Mouse (Mus musculus): ENCODE results near the gene Sbk2.
A peak's percentile ranks its signal among the peaks of the same experiment; 100 is the strongest.
"Not testable (repeated sequence)": the region's sequence is repeated elsewhere in the genome, so short reads cannot be mapped to it uniquely, and the experiment has no call there.

Sbk2 gene

DNA sequence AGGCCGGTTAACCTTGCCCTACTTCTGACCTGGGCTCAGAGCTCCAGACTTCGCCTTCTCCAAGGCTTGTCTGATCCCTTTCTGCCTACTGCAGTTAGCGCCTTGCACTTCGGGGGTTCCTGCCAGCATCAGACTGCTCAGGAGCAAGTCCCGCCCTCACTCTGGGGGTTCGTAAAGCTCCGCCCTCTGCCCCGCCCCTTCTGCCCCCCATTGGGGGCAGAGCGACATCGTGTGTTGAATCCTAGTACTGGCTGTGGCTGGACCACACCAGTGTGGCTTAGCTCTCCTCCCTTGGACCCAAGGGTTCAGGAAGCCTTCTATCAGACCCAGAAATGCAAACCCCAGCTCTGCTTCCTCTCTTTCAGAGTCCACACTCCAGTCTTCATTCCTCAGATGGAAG is at the start of gene Sbk2:
Sbk2 (minus strand) TSS at position 135 of the 400 bp plus-strand sequence.
- DNase-seq (ENCODE audit: low spot score in 2 of 2): peak; percentile 70 to 81

DNA sequence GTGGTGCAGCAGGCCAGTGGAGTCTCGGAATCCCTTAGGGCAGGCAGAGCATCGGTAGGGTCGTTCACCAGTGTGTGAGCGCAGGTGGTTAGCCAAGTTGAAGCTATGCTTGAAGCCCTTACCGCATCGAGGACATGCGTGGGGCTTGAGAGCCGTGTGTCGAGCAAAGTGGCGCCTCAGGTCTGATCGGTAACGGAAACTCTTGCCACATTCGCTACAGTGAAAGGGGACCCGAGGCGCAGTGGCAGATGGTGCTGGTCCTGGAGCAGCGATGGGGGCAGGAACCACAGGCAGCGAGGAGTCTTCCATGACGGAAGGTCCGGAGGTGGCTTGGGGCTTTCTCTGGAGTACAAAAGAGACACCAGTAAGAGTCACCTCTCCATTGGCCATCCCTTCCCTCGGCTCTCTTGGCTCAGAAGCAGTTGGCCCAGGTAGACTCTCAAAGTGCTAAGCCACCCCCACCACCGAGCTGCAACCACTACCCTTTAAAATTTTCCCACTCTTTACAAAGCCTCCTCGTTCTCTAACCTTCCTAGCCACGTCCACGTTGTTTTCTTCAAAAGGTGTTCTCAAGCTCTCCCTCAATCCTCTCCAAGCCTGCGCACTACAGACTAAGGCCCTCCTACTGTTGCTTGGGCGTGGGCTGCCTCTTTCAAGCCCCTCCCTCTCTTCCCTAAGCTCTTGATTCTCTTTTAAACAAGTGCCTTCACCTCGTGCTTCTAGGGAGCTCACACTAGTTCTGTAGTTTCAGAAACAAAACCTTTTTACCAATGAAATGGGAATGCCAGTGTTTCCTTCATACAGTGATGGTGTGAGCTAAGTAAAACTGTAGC is 48.7 kb upstream of the Sbk2 start:
- DNase-seq (ENCODE audit: low spot score in 2 of 2): no peak

DNA sequence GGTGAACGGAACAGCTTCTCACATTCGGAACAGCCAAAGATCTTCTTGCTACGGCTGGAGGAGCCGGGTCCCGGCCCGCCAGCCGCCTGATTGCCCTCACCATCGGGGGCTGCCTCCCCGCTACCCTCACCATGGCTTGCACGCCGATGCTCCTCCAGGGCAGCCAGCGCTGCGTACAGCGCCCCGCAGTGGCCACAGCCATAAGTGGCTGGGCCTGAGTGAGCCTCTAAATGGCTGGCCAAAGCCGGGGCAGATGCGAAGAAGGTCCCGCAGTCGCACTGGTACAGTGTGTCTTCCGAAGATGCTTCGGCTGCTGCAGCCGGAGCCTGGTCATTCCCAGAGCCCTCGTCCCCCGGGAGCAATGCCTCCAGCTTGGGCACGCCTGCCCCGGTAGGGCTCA is 44.0 kb upstream of the Sbk2 start:
- DNase-seq (ENCODE audit: low spot score in 2 of 2): no peak

DNA sequence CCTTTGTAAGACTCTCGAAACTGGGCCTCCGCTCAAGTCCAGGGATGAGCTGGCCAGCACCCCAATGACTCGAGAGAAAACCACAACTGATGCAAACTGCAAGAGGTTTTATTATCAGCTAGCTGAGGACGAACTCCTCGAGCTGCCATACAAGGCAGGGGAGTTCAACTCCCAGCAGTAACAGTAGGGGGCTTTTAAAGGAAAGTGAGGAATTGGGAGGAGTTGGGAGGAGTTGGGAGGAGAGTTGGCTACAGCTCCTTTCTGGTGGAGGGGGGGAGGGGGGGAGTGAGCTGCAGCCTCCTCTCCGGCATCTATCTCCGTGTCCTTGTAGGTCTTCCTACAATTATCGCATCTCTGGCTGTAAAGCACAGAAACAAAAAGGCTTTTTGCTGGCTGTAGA is 38.7 kb upstream of the Sbk2 start:
- DNase-seq (ENCODE audit: low spot score in 2 of 2): not testable (repeated sequence)

DNA sequence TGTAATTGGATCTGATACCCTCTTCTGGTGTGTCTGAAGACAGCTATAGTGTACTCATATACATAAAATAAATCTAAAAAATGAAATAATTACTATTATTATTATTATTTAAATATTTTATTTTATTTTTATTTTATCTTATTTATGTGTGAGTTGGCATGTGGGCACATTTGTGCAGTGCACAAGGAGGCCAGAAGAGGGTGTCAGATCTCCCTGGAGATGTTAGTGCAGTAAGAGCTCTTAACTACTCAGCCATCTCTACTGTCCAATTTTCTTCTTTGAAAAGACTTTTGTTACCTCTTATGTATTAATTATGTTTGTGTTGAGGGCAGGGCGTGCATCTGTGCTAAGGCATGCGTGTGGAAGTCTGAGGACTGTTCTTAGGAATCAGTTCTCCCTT is 35.7 kb upstream of the Sbk2 start:
- no peak for DNase-seq (ENCODE audit: low spot score in 2 of 2)

DNA sequence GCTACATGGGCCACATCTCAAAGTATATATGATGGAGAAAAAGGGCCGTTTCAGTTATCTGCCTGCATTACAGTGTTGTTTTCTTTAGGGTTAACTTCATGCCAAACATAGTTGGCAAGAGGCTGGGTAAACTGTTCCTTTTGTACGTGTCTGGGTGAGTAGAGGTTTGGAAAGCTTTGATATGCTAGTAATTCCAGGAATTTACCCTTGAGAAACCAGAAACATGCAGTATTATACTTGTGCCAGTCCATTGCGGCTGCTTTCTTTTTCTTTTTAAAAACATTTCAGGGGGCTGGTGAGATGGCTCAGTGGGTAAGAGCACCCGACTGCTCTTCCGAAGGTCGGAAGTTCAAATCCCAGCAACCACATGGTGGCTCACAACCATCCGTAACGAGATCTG is 32.7 kb upstream of the Sbk2 start:
- DNase-seq (ENCODE audit: low spot score in 2 of 2): no peak

DNA sequence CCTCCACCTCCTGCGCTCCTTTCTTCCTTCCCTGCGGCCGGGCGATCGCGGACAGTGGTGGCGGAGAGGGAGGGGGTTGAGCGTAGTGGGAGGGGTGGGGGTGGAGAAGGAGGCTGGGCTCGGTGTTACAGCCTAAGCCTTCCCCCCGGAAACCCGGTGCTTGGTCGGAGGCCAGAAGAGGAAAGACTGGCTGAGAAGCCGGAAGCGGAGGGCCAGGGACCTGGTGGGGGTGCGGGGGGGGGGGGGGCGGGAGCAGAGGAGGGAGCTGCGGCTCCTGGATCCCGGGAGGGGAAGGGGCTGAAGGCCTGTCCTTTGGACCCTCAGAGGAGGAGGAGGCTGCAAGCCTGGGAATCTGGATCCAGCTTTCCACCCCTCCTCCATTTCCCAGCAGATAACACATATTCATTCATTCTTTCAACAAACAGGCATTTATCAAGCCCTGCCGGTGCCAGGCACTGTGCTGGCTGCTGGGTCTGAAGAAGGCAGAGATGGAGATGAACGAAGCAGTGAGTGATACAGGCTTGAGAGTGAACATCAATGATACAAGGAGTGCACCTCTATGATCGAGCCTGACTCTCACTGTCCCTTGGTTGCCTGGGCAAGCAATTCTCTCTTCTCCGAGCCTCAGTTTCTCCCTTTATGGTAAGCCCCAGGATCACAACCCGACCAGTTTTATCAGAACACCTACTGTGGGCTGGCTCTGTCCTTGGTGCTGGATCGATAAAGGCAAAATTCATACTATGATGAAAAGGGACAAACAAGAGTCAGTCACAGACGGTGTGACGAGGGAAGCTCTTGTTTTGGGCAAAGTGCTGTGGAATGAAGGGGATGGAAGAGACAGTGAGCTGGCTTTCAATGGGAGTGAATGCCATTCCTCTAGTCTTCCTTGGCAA is 32.0 kb upstream of the Sbk2 start, which contains the start of gene Zfp579:
Zfp579 (minus strand) TSS at position 156 of the 893 bp plus-strand sequence.
- DNase-seq (ENCODE audit: low spot score in 2 of 2): peak; percentile 83 to 84

DNA sequence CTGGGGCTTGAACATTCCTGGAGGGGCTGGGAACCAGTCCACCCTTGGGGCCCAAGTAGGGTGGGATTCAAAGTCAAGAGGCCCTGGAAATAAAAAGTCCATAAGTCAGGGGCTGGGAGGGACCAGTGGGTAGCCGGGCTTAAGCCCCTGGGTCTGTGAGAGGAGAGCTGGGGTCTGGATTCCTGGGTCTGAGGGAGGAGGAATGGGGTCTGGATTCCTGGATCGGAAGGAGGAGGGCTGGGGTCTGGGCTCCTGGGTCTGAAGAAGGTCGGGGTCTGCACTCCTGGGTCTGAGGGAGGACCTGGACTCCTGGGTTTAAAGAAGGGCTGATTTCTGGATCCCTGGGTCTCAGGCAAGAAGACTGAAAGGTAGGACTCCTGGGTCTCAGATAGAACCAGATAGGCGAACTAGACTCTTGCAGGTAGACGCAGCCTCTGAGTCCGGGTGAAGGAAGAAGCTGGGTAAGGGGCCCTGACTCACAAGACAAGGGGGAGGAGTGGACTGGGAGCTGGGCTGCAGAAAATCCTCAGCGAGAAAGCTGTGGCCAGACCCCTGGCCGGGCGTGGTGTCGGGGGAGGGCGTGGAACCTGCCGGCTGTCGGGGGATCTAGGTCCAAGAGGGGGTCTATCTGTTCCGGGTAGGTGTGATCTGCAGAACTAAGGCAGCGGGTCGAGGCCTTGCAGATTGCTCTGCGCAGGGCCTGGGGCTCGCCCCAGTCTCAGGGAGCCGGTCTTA is 31.2 kb upstream of the Sbk2 start:
- DNase-seq (ENCODE audit: low spot score in 2 of 2): no peak

DNA sequence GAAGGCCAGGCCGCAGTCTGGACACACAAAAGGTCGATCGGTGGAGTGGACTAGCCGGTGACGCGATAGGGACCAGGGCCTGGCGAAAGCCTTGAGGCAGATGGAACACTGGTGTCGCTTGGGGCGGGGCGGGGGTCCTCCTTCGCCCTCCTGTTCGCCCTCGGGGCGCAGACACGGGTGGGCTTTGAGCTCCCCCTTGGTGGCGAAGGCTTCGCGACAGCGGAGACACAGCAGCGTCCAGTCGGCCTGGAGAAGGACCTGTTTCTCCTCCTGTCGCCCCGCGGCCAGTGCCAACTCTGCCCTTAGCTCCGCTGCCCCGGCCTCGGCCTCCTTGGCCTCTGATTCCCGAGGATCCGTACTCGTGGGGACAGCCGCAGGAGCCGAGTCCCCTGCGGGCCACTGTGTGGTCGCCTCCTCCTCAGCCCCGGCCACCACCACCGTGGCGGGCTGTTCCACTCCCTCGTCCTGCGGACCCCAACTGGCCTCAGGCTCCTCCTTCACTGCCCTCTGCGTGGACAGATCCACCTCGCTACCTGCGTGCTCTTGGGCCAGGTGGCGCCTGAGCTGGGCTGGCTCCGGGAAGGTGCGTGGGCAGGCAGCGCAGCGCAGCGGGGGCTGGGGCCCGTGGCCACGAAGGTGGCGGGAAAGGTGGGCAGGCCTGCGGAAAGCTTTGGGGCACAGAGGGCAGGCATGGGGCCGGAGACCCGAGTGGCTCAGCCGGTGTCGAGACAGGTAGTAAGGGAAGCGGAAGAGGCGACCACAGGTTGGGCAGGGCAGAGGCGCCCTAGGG is 30.0 kb upstream of the Sbk2 start:
- no peak for DNase-seq (ENCODE audit: low spot score in 2 of 2)

DNA sequence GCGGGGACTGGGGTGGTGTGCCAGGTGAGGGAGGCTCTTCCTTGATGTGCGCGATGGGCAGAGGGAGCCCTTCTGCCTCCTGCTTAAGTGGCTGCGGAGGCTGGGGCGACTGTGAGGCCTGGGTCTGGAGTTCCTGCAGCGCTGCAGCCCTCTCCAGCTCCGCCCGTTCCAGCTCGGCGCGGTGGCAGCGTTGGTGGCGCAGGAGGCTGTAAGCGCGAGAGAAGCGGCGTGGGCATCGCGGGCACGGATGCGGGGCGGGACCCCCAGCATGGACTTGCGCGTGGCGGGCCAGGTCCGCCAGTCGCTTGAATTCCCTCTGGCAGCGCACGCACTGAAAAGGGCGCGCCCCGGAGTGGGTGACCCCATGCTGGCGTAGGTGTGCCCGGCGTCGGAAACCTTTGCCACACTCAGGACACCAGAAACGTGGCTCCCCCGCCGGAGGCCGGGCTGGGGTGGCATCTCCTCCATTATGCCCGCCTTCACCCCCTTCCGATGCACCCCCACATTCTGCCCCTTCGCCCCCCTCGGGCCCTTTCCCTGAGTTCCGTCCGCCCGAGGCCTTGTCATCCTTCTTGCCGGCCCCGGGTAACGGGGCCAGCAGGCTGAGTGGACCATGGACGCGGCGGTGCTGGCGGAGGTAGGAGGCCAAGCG is 29.3 kb upstream of the Sbk2 start:
- no peak for DNase-seq (ENCODE audit: low spot score in 2 of 2)

DNA sequence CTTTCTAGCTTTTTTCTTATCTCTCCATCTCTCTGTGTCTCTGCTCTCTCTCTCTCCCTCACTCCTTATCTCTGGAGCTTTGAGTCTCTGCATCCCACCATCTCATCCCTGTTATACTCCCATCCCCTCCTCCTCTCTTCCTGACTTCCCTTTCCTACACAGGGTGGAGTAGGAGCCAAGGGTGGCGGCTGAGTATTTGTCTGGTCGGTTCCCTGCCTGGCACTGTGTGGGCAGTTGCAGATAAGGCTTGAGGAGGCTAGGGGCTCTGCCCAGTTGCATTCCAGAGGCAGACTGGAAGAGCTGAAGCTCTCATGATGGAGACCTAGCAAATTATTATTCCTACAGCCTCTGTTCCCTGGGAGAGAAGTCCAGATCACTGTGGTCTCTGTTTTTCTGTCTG is 24.0 kb upstream of the Sbk2 start:
- DNase-seq (ENCODE audit: low spot score in 2 of 2): no peak

DNA sequence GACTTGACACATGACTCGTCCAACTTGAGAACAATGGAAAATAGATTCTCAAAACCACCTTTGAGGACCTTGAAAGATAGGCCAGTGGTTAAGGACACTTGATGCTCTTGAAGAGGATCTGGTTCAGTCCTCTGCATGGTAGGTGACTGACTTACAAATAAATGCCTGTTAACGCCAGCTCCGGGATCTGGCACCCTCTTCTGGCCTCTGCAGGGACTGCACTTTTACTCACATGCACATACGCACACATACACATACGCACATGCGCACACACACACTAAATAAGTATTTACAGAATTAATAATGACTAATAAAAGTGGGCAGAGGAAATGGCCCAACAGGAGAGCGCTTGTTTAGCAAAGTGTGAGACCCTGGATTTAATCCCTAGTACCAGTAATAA is 12.6 kb upstream of the Sbk2 start:
- no peak for DNase-seq (ENCODE audit: low spot score in 2 of 2)

DNA sequence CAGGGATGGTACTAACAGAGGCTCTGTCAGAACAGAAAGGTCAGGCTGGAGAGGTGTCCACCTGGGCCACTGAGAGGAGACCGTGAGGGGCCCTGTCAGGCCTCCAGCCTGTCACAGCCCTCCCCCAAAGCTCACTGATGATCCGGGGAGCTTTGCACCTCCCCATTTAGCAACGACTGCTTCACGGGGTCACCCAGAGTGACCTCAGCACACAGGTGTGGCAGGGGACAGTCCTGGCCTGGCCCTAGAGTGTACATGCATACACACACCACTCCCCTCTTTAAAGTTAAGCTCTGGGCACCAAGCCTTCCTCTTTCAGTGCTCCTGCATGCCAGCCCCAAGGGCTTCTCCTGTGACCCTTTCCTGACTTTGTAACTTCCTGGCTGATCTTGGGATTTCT is 11.2 kb upstream of the Sbk2 start:
- DNase-seq (ENCODE audit: low spot score in 2 of 2): no peak

DNA sequence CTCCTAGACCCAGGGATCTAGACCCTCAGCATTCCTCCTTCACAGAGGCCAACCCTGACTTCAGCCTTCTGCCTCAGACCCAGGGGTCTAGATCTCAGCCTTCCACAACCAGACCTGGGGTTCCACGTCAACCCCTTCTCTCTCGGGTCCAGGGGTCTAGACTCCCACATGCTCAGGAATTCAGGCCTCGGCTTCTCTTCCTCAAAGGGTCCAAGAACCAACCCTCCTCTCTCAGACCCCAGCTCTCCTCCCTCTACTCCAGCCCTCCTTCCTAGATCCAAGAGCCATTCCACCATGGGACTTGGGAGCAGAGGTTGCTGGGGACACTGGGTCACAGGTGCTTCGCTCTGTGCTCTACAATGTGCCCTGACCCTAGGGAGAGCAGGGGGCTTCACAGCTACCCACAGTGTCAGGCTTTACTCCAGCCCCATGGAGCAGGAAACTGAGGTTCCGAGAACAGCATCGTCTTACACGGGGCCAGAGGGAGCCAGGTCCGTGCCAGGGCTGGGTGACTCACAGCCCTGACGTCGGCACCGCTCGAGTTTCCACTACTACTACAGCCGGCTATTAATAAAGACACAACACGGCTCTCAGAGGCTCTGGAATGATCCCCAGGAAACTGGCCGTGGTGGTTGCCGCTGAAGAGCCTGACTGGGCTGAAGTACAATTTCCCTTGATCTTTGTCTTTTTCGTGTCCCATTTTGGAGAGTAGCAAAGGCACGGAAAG is 8.3 kb upstream of the Sbk2 start:
- DNase-seq (ENCODE audit: low spot score in 2 of 2): peak; percentile 81 to 84

DNA sequence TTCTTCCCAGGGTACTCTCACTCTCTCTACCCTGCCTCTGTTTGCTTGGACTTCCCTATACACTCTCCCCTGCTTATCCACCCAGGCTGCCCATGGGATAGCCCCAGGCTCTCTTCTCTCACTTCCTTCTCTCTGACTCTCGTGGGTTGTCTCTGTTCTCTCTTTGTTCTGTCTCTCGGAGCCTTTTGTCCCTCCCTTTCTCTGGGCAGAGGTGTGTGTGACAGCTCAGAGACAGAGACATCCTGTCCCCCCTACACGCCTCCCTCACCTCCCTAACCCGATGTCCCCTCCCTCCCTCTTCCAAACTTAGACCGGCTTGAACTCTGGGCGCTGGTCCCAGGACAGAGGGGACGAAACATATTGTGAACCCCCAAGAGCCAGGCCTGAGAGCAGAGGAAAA is 7.5 kb upstream of the Sbk2 start:
- DNase-seq (ENCODE audit: low spot score in 2 of 2): peak; percentile 56 to 58

DNA sequence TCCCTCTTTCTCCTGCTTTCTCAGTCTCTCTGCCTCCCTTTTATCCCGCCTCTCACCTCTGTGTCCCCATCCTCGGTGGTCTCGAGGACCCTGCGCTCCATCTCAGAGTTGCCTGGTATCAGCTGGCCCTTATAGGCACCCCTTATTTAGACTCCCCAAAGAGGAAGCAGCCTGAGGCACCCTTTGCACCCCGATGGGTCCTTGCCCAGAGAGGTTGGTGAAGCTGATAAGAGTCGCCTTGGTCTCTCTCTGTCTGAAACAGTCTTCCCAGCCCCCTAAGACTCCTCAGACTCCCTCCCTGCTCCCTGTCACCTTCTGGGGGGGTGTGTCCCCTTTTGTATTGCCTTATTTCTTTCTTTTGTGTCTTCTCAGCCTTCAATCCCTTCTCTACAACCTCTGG is 6.9 kb upstream of the Sbk2 start, which contains the start of gene Sbk3:
Sbk3 (minus strand) TSS at position 101 of the 400 bp plus-strand sequence.
- DNase-seq (ENCODE audit: low spot score in 2 of 2): no peak

DNA sequence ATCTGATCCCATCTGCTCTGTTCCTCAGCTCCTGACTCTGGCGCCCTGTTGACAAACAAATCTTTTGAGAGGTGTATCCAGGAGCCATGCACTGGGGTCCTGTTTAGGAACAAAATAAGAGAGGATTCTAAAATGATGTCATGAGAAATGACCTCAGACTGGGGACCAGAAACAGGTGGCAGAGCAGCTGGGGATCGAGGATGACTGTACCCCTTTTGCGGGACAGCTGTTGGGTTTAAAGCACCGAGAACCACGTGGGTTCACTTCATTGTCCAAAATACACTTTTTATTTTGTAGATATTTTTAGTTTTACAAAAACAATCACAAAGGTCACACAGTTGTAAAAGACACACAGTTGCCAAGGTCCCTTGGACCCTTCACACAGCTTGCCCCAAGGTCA is 782 bp upstream of the Sbk2 start:
- DNase-seq (ENCODE audit: low spot score in 2 of 2): no peak

DNA sequence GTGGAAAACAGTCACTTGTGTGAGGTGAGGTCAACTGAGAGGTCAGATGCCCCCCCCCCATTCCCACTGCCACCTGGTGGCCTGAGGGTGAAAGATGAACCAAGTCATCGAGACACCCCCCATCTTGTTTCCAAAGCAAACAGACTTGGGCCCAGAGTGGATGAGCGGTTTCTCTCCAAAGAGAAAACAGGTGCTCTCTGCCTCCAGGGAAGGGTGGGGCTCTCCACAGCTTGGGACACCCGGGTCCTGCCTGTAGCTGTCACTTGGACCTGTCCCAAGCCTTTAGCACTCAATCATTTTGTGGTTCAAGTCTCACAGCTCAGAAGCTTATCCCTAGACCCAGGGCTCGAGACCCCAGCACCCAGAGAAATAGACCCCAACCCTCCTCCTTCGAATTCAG is 679 bp downstream of the Sbk2 start:
- DNase-seq (ENCODE audit: low spot score in 2 of 2): no peak

DNA sequence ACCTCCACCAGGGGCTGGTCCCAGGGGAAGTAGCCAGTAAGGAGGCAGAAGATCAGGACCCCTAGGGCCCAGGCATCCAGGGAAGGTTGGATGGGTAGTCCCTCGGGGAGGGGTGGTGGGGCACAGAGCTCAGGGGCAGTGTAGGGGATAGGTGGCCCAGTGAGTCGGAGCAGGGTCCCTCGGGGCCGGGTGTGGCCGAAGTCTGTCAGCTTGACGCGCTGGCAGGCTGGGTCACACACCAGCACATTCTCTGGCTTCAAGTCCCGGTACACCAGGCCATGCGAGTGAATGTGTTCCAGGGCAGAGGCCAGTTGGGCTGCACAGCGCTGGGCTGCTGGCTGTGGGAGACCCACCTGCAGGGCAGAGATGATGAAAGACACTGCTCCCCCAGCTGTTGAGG is 6.8 kb downstream of the Sbk2 start:
- no peak for DNase-seq (ENCODE audit: low spot score in 2 of 2)

Data from heart, adult 9 months (tissue).